ENCODE assay signal across 8 mouse cellular contexts in the genomic region with DNA sequence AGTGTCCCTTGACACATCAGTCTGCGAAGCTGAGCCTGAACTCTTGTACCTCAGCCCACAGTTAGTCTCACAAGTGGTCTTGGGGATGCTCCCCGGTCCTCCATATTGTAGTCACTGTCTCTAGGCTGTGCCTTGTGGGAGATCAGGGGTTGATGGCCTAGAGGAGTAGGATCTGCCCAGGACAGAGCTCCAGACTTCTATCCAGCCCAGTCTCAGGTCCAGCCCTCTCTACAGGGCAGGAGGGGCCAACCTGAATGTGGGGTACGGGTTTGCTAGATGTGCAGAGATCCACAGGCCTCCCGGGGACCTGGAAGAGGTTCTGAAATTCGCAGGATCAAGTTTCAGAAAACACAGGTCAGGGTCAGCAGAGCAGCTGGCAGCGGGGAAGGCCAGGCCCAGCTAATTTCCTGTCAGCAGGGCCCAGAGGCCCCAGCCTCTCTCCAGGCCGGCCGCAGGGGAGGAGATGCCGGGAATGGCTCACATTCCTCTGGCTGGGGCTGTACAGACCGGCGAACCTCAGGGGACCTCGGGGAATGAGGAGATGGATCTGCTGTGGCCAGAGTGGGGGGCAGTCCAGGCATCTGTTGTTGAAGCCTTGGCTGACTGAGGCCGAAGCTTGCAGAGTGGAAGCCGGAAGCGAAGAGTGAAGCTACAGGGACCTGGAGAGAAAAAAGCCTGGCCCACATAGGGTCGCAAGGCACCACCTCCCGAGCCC.
DNase-seq lines count a peak whose midpoint lies in the region; ATAC-seq lines count a peak whose summit lies in the region.

No protein-coding gene starts in this region.

- H3K27me3 ChIP-seq in hindbrain, embryonic 11.5 days (ENCODE audit: control insufficient read depth, insufficient read depth, low read length), result no peaks in the 10 kb centered on the region
- H3K27me3 ChIP-seq in limb, embryonic 12.5 days, result no peaks in the 10 kb centered on the region
- H3K27me3 ChIP-seq in midbrain, embryonic 16.5 days (ENCODE audit: control insufficient read depth, insufficient read depth, low read depth, low read length), result no peaks in the 10 kb centered on the region

- H3K4me2 ChIP-seq in hindbrain, embryonic 11.5 days (replicated peaks; ENCODE audit: low read depth, low read length), result no peak overlapping the region
- peak overlapping the region; percentile 35 for H3K4me2 ChIP-seq in limb, embryonic 12.5 days
- no peak overlapping the region for H3K4me2 ChIP-seq in midbrain, embryonic 16.5 days (ENCODE audit: low read length)

- H3K9me3 ChIP-seq in hindbrain, embryonic 11.5 days (ENCODE audit: control insufficient read depth, low read length), result no peaks in the 10 kb centered on the region
- H3K9me3 ChIP-seq in limb, embryonic 12.5 days, result no peaks in the 10 kb centered on the region; the same call in 1 of the 2 replicates
- H3K9me3 ChIP-seq in midbrain, embryonic 16.5 days (replicated peaks; ENCODE audit: control insufficient read depth, low read length, poor library complexity, severe bottlenecking), result no peaks in the 10 kb centered on the region

- no peak overlapping the region for H3K4me3 ChIP-seq in hindbrain, embryonic 11.5 days (ENCODE audit: low read depth, low read length)
- no peak overlapping the region for H3K4me3 ChIP-seq in limb, embryonic 12.5 days (replicated peaks)
- no peak overlapping the region for H3K4me3 ChIP-seq in midbrain, embryonic 16.5 days (ENCODE audit: low read depth, low read length)

- ATAC-seq in hindbrain, embryonic 11.5 days (ENCODE audit: low FRiP score), result peak; percentile 65
- ATAC-seq in limb, embryonic 12.5 days (ENCODE audit: insufficient number of reproducible peaks, insufficient read depth, low FRiP score, low TSS enrichment, low read depth), result peak; percentile 91
- ATAC-seq in midbrain, embryonic 16.5 days, result 0 out of 2 replicates have a peak, but pooled peaks have one; percentile 14
- ATAC-seq in erythroblast, adult 5-6 weeks (replicated peaks; ENCODE audit: low FRiP score, poor library complexity, severe bottlenecking), result no peak; the same call in 1 of the 2 replicates
- no peak for ATAC-seq in inflammation-experienced regulatory T-cells, adult 6 months

- H3K27ac ChIP-seq in hindbrain, embryonic 11.5 days (ENCODE audit: low read depth, low read length), result peak overlapping the region; percentile 39
- H3K27ac ChIP-seq in limb, embryonic 12.5 days, result peak overlapping the region; percentile 92
- no peak overlapping the region for H3K27ac ChIP-seq in midbrain, embryonic 16.5 days (ENCODE audit: low read length)

- peak; percentile 54 for DNase-seq in adrenal gland, postnatal 25 days
- peak; percentile 85 for DNase-seq in forelimb bud, embryonic 11.5 days (ENCODE audit: low read depth, low spot score)
- peak; percentile 58 for DNase-seq in hindbrain, embryonic 11.5 days (ENCODE audit: low spot score)
- DNase-seq in natural killer cell, adult 2 months (ENCODE audit: low spot score in 2 of 2), result no peak

- H3K9ac ChIP-seq in hindbrain, embryonic 11.5 days (ENCODE audit: low read depth, low read length), result no peak overlapping the region
- H3K9ac ChIP-seq in limb, embryonic 12.5 days (replicated peaks), result peak overlapping the region; percentile 46
- no peak overlapping the region for H3K9ac ChIP-seq in midbrain, embryonic 16.5 days (ENCODE audit: low read depth, low read length)

- no peaks in the 10 kb centered on the region for H3K36me3 ChIP-seq in hindbrain, embryonic 11.5 days (ENCODE audit: control insufficient read depth, insufficient read depth, low read length)
- no peaks in the 10 kb centered on the region for H3K36me3 ChIP-seq in limb, embryonic 12.5 days
- H3K36me3 ChIP-seq in midbrain, embryonic 16.5 days (ENCODE audit: control insufficient read depth, insufficient read depth, low read length), result no peaks in the 10 kb centered on the region

- WGBS in hindbrain, embryonic 11.5 days, result 35% methylated on average over 17 of the region's 17 CpGs
- 16% methylated on average over 17 of the region's 17 CpGs for WGBS in limb, embryonic 12.5 days
- 33% methylated on average over 17 of the region's 17 CpGs for WGBS in midbrain, embryonic 16.5 days

- 0 out of 2 replicates have a peak, but pooled peaks cover 3% of the 10 kb centered on the region for H3K4me1 ChIP-seq in hindbrain, embryonic 11.5 days (replicated peaks; ENCODE audit: control insufficient read depth, insufficient read depth, low read length)
- H3K4me1 ChIP-seq in limb, embryonic 12.5 days (replicated peaks), result peaks cover 24% of the 10 kb centered on the region
- H3K4me1 ChIP-seq in midbrain, embryonic 16.5 days (ENCODE audit: control insufficient read depth, insufficient read depth, low read length), result no peaks in the 10 kb centered on the region

Comparison
In these comparisons a context has a peak if more than half of its experiments do, and no peak if none do; other contexts are left out.
1. DNase-seq: peak in adrenal gland, postnatal 25 days (single experiment), forelimb bud, embryonic 11.5 days (single experiment) and hindbrain, embryonic 11.5 days (single experiment); none in natural killer cell, adult 2 months (0 of 2).
2. ATAC-seq: peak in hindbrain, embryonic 11.5 days (single experiment), limb, embryonic 12.5 days (single experiment) and midbrain, embryonic 16.5 days (single experiment); none in erythroblast, adult 5-6 weeks (single experiment) and inflammation-experienced regulatory T-cells, adult 6 months (single experiment).